Mouse (Mus musculus): ENCODE measurements around the gene Slc3a1.

The Slc3a1 gene

DNA sequence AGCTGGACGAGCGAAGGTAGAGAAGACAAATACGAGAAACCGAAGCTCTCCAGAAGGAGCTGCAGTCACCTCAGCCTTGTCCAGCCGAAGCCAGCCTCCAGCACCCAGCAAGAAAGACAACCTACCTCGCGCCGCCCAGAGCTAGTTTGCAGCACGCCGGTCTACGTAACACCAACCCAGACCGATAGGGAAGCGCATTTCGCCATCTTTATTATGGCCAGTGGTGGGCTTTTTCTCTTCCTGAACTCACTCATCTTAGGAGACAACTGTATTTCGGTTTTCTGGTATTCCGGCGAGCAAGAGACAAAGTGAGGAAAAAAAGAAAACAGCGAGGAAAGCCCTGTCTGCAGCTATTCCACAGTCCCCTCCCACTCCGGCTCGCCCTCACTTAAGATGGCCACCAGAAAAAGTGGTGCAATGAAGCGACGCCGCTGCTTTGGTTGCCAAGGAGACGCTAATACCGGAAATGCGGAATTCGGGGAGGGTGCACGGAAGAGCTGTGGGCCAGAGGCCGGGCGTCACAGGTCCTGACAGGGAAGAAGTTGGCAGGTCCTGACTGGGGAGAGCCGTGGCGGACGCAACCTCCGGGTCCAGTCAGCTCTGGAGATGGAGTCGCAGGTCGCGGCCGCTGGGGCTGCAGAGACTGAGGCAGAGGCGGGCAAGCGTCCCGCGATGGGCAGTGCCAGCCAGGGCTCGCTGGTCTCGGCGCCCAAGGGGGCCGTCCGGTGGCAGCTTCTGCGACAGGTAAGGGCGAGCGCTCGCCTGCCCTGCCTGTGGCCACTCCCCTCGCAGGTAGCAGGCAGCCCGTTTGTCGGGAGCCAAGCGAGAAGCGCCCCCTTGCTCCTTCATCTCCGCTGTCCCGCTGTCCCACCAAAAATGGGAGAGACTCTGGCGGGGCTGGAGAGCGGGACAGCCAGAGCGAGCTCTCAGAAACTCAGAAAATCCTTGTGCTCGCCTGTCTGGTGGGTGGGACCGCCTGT lies 62.2 kb downstream of the Slc3a1 start, which contains the start of the genes Prepl and Camkmt:
Gene Prepl, minus strand, starts transcription at position 122 of the 980 bp plus-strand sequence.
Gene Camkmt, plus strand, starts transcription at position 433 of the 980 bp plus-strand sequence.
- peak; percentile 96 for DNase-seq

- DNase-seq, result no peak
Measured at GRCm38 (mm10) chr17:85091762-85092161, 63.6 kb downstream of the Slc3a1 start.

DNA sequence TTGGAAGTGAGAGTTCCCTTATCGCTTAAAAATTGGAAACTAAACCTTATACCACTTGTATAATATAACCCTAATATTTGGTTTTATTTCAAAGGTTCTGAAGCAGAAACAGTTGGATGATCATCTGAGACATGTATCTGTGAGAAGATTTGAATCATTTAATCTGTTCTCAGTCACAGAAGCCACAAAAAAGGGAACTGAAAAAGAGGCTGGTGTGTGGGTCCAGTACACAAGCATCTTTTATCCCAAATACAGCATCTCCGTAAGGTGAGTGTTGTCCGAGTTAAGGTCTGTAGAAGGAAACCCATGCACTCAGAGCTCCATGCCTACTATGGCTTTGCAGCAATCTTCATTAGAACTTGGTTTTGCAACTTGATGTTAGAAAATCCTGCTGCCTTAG lies 68.2 kb downstream of the Slc3a1 start:
- no peak for DNase-seq

DNA sequence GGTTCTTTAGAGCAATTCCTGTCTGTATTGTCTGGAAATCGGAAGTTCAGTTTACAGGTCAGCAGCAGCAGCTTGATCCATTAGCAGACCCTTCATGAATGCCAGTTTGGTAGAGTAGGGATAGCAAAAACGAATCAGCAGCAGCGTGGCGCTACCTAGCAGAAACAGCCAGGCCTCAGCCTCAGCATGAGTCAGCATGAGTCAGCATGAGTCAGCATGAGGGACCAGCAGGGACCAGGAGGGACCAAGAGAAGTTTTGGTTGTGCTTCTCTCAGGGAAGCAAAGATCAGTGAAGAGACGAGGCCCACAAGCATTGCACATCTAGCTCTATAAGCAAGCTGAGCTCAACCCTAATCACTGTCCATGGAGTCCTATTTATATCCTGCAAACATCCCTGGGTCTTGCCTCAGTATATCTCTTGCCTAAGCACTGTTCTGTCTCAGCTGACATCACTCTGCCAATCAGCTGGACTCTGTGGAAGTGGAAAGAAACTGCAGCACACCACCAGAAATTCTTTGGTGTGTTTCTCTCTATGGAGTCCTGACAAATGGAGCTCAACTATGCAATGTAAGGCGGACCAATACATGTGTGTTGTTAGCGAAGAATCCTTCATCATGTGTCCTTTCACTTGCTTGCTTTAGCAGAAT lies 70.6 kb downstream of the Slc3a1 start:
- DNase-seq, result no peak

GRCm38 (mm10) chr17:85100232-85100631 lies 72.1 kb downstream of the Slc3a1 start:
- no peak for DNase-seq

DNA sequence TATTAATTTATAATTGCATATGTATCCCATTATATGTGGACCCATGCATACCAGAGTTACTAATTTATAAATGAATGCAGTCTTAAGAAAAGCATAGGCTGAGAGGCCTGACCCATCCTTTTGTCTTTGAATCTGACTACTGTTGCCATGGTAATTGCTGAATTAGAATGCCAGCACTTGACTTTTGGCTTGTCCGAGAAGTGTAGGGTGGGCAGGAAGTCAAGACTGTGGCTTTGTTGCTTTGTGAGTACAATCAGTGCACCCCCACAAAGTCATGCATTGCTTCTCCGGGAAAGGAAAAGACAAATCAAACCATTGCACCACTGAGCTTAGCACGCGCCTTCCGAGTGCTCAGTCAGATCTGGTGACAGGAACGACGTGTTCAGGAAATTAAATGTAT lies 73.6 kb downstream of the Slc3a1 start:
- no peak for DNase-seq

DNA sequence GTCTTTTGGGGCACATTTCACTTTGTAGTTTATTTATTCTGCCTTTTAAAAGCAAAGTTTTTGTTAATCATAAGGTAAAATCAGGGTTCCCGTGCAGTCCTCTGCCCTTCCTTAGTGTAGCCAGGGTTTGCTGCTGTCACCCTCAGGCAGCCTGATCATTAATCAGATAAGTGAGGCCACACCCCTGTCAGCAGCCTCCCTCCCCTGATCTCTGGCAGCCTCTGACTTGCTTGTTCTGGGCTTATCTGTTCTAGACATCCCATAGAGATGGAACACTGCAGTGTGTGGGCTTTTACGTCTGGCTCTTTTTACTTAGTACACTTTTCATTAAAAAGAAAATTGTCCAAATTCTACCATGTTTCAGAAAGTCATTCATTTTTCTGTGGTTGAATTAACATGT lies 75.1 kb downstream of the Slc3a1 start:
- no peak for DNase-seq

GRCm38 (mm10) chr17:85110640-85111039 lies 82.5 kb downstream of the Slc3a1 start:
- no peak for DNase-seq

DNA sequence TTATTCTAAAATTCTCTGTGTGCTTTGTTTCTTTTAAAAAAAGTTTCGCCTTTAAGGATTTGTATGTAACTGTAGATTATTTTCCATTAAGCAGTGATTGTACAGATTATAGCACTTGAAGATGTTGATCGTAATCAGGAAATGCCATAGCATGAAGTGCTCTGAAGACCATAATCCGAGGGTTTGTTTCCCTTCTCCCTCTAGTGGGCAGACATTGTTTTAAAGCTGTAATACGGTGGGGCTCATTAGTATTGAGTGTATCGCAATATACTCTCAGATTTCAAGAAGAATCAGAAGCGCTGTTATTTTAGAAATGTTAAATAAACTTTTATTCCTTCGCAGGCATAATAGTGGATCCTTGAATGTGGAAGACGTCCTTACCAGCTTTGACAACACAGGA lies 85.3 kb downstream of the Slc3a1 start:
- DNase-seq, result no peak
